Mouse (Mus musculus) telencephalon, adult 2 months (tissue): Measurements from ENCODE around the gene Stfa3.
A peak's percentile ranks its signal among the peaks of the same experiment; 100 is the strongest.
"Not testable (repeated sequence)": the region's sequence is repeated elsewhere in the genome, so short reads cannot be mapped to it uniquely, and the experiment has no call there.

ENCODE experiments used
- DNase-seq: peaks from one replicate; pipeline ENCODE4 v3.0.0-alpha.2; 2011; ENCODE audit warnings: low read depth, low spot score

Stfa3 gene

DNA sequence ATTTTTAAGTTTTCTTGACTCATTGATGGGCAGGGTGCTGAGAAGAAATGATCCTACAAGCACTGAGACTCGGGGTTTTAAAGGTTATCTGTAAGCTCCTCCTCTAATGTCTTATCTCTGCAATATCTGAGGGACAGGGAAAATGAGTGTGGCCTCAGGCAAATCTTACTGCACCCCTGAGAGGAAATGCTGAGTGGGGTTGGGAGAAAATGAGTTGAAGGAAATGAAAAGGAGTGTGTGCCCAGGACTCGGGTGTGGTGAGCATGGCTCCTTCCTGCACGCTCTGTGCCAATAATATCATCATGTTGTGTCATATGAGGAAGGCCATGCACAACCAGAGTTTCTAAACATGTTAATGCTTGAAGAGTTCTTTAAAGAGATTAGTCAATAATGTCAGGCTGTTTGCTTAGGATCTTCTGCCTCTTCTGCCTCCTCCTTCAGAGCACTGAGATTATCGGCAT lies at the start of gene Stfa3:
Stfa3 (minus strand) TSS at position 51 of the 461 bp plus-strand sequence.
- no peak for DNase-seq

DNA sequence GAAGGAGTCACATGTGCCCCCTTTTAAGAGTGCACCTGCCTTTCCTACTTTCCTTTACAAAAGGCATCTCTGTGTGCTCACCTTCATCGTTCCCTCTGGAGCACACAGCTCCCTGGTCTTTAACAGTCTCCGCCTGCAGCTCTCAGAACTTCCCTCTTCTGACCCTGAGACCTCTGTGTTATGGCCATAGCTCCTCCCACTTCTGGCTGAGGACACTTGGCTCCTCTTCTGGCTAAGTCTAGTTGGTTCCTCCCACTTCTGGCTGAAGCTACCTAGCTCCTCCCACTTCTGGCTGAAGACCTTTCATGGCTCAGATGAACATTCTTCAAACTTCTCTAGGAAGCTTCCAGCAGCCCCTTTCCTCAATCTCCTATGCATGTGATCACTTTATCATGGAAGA lies 47.1 kb upstream of the Stfa3 start:
- no peak for DNase-seq

DNA sequence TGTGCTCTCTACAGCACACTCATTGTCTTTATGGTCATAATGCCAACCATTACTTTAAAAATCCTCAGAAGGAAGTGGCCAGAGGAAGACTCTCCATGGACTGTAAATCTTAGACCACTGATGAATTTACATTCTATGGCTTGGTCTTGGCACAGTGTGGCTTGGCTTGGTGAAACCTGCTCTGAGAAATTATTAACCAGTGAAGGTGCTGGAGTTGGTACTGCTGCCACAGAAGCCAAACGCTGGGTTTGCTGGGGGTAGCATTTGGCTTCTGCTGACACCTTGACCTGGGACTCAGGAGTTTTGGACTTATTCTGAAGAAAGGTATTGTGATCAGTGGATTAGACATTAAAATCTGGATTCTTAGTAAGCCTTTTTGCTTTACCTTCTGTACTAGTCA lies 37.2 kb upstream of the Stfa3 start:
- no peak for DNase-seq

DNA sequence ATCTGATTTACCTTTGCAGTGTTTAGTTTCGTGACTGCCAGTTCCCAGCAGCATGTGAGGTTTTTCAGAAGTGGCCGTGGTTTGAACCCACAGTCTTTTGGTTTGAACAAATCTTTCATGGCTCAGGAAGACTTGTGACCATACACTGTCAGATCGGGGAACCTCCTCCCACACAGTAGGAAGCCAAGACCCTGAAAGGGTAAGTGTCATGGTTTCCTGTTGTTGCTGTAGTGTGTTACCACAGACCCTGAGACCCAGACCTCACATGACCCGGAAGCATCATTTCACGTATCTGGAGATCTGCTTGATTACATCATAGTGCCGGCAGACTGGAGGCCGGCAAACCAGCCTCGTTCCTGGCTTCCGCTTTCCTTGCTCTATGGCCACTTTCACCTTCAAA lies 21.7 kb upstream of the Stfa3 start:
- DNase-seq: no peak

DNA sequence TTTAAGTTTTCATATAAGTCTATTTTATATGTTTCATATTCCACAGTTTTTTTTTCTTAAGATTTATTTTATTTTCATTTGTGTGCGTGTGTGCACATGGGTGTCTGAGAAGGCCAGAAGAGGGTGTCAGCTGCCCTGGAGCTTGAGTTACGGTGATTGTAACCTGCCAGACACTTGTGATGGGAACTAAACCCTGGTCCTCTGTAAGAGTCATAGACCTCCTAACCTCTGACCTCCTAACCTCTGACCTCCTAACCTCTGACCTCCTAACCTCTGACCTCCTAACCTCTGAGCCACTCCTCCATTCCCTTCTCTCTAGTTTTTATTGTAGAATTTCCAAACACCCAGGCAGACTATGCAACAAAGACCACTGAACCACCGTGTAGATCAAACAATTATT lies 20.3 kb upstream of the Stfa3 start:
- no peak for DNase-seq

DNA sequence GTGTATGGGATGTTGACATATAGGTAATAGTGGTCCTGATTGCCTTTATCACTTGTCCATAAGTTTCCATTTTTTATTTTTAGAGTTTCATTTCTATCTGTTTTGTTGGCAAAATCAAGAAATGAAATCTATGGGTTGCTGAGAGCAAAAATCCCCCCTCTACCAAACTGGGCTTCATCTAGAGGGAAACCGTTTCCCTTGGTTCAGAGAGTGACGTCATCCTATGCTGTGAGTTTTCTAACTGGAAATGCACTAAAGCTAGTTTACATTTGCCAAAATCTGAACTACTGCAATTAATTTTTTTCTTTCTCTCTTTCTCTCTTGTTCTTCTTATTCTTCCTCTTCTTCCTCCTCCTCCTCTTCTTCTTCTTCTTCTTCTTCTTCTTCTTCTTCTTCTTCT lies 19.7 kb upstream of the Stfa3 start:
- DNase-seq: no peak

DNA sequence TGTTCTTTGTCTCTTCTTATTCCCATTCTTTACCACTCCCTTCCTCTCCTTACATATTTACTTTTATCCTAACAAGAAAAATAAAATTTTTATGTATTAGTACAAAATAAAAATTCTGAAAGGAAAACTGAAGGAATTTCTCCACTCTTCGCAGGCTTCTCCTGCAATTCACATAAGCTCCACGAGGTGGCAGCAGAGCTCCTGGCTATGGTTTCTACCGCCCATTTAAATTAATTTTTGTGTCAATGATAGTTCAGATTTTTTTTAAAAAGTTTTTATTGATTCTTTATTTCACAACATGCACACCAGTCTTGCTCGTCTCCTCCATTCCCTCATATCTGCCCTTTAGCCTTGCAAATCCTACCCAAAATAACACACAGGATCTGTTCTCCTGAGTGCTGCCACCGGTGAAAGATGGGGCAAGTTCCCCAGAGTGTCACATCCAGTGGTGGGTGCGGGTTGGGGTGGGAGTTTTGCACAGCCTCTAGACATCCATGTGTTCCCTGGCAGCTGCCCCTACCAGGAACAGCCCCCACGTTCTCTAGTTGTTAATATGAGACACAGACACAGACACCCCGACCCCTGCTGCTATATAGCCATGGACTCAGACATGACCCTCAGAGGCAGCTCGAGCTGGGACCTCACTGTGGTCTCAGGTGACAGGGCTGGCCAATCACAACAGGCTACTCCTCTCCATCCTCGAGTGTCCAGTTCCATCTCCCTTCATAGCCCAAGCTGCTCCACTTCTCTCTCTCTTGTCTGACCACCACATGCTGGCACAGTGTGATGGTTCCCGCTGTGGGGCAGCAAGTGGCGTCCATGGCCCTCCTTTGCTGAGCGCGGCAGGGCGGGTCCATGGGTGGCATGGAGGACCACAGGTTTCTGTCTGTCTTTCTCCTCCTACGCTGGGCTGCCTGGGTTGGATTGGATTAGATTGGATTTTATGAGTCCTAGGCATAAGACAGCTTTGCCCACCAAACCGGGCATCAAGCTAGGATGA lies 18.3 kb upstream of the Stfa3 start:
- no peak for DNase-seq

DNA sequence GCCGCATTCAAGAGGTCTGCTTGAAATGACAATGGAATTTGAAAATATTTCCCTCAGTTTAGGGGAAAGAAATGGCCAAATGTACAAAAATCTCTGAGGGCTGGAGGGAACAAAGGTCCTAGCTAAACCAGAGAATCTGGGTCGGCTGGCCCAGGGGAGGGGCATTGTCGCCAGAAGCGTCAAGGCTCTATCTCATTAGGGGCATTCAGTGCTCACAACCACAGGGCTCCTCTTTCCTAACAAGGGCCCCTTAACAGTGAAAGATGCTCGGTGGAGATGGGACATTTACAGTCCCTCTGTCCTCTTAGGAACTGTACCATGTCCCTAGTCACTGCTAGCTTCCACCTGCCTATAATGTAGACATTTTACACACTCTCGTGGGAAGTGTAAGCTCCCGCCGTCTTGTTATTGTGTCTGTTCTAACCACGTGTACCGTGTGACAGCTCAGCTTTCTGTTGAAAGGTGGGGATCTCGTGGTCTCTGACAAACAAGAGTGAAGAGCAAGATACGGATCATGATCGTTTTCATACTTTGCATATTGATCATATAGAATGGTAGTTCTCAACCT lies 16.0 kb upstream of the Stfa3 start:
- no peak for DNase-seq

DNA sequence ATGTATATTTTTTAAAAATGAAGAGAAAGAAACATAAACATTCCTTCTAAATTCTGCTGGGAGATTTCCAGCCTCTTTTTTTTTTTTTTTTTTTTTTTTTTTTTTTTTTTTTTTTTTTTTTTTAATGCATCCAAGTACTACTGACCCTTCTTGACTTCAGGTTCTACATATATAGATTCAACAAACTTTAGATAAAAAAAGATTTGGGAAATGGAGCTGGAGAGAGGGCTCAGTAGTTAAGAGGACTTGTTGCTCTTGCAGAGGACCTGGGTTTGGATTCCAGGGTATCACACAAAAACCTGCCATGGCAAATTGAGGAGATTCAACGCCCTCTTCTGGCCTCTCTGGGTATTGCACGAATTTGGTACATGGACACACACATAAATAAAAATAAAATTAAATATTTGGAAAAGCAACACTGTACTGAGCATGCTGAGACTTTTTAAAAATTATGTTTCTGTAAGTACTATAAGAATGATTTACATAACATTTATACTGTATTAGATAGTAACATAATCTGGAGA lies 14.8 kb upstream of the Stfa3 start:
- no peak for DNase-seq

DNA sequence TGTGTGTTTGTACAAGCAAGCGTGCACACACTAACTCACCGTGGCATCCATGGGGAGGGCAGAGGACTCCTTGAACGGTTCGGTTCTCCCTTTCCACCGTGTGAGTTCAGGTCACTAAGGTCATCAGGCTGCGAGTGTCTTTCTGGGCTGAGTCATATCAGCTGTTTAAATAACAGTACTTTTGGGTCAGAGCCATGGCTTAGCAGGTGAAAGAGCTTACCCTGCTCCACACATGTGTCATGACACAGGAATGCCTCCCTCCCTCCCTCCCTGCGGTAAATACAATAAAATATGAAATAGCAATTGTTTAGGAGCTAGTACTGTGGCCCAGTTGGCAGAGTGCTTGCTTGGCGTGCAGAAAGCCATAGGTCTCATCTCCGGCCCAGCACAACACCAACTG lies 14.2 kb upstream of the Stfa3 start:
- DNase-seq: no peak

DNA sequence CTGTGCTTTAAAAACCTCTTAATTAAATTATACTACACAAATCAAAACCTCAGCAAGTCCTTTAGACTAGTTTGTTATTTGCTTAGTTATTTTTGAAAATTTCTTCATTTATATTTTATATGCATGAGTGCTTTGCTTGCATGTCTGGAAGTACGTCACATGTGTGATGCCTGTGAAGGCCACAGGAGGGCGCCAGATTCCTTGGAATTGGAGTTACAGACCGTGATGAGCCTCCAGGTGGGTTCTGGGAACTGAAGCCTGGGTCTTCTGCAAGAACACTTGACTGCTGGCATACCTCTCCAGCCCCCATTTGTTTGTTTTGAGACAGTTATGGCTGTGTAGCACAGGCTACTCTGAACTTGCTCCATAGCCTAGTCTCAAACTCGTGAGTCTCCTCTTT lies 13.7 kb upstream of the Stfa3 start:
- DNase-seq: no peak

DNA sequence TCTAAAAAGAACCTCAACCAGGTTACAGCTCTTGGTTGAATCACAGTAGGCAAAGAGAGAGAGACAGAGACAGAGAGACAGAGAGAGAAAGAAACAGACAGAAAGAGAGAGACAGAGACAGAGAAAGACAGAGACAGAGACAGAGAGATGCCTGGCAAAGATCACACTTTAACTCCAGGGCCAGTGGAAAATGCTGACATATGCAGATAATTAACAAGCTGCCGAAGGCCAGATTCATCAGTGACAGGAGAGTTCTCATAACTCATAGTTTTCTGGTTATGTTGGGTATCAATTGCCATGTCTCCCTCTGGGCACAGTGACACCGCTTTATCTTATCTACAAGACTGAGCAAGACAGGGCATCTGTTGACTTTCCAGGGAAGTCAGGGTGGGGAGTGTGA lies 12.7 kb upstream of the Stfa3 start:
- no peak for DNase-seq

DNA sequence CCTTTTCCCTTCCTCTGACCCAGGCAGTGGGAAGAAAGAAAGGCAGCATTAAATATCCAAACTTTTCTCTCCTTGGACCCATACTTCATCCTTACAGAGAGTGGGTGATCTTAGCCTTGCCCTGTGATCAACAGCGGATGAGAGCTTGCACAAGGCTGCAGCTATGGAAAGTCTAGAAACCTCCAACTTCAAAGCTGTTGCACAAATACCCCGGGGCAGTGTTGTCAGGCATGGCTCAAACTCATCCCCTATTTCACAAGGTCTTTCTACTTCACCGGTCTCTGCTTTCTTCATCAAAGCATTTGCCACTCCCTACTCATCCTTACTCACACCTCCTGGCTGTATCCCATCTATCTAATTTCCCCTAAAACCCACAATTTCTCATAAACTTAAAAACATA lies 10.2 kb upstream of the Stfa3 start:
- DNase-seq: no peak

DNA sequence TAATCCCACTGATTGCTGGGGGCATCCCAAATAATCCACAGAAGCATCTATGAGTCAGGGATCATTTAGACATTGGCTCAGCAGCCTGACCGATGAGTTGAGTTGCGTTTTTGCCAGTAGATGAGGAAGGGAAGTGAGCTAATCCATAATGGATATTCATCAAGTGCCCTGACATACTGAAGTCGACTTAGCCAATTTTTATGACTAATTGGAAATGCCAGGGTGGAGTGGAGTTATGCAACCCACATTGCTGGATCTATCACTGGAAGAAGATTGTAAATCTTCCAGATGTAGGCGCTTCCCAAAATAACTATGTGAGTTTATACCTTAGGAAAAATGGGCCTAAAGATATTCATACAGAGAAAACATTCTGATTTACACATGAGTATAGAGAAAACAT lies 8.9 kb upstream of the Stfa3 start:
- DNase-seq: peak; percentile 23

DNA sequence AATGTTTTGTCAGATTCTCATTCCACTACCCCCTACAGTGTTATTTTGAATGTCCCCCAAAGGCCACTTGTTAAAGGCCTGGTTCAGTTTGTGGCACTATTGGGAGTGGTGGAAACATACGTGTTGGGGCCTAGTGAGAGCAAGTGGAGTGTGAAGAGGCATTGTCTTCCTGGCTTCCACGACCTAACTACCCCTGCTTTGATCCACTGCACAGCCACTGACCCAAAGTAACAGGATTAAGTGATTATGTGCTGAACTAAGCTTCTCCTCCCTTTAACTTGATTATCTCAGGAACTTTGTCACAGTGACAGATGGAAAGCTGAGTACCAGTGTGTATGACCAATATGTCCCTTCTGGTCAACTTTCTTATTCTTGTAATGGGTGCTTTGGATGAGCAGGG lies 5.2 kb upstream of the Stfa3 start:
- no peak for DNase-seq

DNA sequence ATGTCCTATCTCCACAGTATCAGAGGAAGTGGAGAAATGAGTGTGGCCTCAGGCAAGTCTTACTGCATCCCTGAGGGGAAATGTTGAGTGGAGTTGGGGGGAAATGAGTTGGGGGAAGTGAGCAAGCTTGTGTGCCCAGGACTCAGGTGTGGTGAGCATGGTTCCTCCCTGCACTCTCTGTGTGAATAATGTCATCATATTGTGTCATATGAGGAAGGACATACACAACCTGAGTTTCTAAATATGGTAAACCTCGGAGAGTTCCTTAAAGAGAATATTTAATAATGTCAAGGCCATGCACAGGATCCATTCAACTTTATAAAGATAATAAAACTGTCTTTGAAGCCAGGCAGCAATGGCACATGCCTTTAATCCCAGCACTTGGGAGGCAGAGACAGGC lies 34.2 kb downstream of the Stfa3 start:
- DNase-seq: not testable (repeated sequence)

DNA sequence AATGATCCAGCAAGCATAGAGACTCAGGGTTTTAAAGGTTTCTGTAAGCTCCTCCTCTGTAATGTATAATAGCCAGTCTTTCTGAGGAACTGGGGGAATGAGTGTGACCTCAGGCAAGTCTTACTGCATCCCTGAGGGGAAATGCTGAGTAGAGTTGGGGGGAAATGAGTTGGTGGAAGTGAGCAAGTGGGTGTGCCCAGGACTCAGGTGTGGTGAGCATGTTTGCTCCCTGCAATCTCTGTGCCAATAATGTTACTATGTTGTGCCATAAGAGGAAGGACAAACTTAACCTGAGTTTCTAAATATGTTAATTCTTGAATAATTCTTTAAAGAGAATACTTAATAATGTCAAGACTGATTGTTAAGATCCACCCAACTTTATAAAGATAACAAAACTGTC lies 46.8 kb downstream of the Stfa3 start, which contains the start of gene Stfa2:
Stfa2 (minus strand) TSS at position 101 of the 400 bp plus-strand sequence.
- no peak for DNase-seq
